23 mouse cellular contexts compared by ENCODE assay signal in the genomic region with DNA sequence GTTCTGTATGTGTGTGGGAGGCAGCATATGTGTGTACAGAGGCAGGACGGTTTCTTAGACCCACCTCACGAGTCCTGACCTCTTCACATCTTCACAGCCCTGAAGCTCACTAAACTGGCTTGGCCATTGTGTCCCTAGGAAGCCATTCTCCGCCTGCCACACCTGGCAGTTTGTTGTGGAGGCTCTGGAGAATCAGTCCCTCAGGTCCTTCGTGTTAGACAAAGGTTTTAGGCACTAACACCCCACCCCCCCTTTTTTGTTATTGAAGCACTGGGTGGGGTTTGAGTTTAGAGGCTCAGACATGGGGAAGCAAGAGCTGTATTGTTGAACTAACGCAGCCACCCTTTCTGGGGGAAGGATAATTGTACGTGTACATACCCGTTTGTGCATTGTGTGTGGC. TPM values are rescaled to one million over a fixed set of nuclear protein-coding genes. Genes with fewer than 3 reads are reported as not detected.
DNase-seq lines count a peak whose midpoint lies in the region; ATAC-seq and TF ChIP-seq lines count a peak whose summit lies in the region.
"Had no signal": no experiment of that assay in that cellular context is flagged by ENCODE, and none has a peak within 500 bp of the region (broad histone marks: within the 10 kb centered on the region; RNA-seq: fewer than 3 reads in every experiment).

No protein-coding gene starts in this region.

- peak; percentile 87 for TF ChIP-seq EP300 in ES-Bruce4 (IDR thresholded peaks at IDR 0.05; ENCODE audit: insufficient read depth, low read depth, low read length)
- TF ChIP-seq EP300 in liver, embryonic 14.5 days (IDR thresholded peaks at IDR 0.05; ENCODE audit: low read depth), result no peak

- peak overlapping the region; percentile 98 for H3K27ac ChIP-seq in ES-Bruce4 (ENCODE audit: insufficient read depth, low read length)
- peak overlapping the region; percentile 78; the same call in 1 of the 2 replicates for H3K27ac ChIP-seq in liver, embryonic 14.5 days
- H3K27ac ChIP-seq in forebrain, embryonic 13.5 days, result no peak overlapping the region
- no peak overlapping the region for H3K27ac ChIP-seq in intestine, embryonic 16.5 days (ENCODE audit: low read length)
- H3K27ac ChIP-seq: embryonic facial prominence, embryonic 10.5 days; heart, embryonic 13.5 days; hindbrain, embryonic 12.5 days; hindbrain, postnatal 0 days had no signal

- peaks cover 5% of the 10 kb centered on the region for H3K4me1 ChIP-seq in ES-Bruce4 (ENCODE audit: control insufficient read depth, insufficient read depth, low read length)
- peaks cover 20 to 33% of the 10 kb centered on the region in 2 experiments for H3K4me1 ChIP-seq in liver, embryonic 14.5 days (replicated peaks; ENCODE audit: control insufficient read depth in 2 of 2, insufficient read depth in 2 of 2, low read length in 1 of 2)
- H3K4me1 ChIP-seq in forebrain, embryonic 13.5 days, result peaks cover 23% of the 10 kb centered on the region
- H3K4me1 ChIP-seq in intestine, embryonic 16.5 days (ENCODE audit: control insufficient read depth, insufficient read depth, low read length), result peaks cover 13% of the 10 kb centered on the region

- 69% methylated on average over 7 of the region's 7 CpGs for WGBS in liver, embryonic 14.5 days (ENCODE audit: insufficient replicate concordance)
- 78% methylated on average over 7 of the region's 7 CpGs for WGBS in forebrain, embryonic 13.5 days
- WGBS in intestine, embryonic 16.5 days, result 85% methylated on average over 7 of the region's 7 CpGs

- DNase-seq in R1 (ENCODE audit: low read depth, low spot score), result peak; percentile 86
- no peak for DNase-seq in liver, embryonic 14.5 days (ENCODE audit: low read depth in 3 of 3, low spot score in 3 of 3)
- no peak for DNase-seq in thymus, postnatal 25 days
- DNase-seq in left cerebral cortex, adult 11 months (ENCODE audit: low spot score), result no peak
- DNase-seq: adrenal gland, adult 2 months; adrenal gland, postnatal 25 days; cerebellum, adult 2 months; cerebellum, postnatal 10 days; gastrocnemius, postnatal 36 days; heart, adult 11 months; heart, postnatal 4 days had no signal

- H3K4me2 ChIP-seq in liver, embryonic 14.5 days (ENCODE audit: low read depth), result no peak overlapping the region
- no peak overlapping the region for H3K4me2 ChIP-seq in forebrain, embryonic 13.5 days
- H3K4me2 ChIP-seq in intestine, embryonic 16.5 days (ENCODE audit: low read depth, low read length), result no peak overlapping the region
- H3K4me2 ChIP-seq: heart, embryonic 13.5 days; hindbrain, embryonic 12.5 days had no signal

- peaks cover 27% of the 10 kb centered on the region for H3K36me3 ChIP-seq in ES-Bruce4 (ENCODE audit: control insufficient read depth, insufficient read depth, low read length, poor library complexity, severe bottlenecking)
- H3K36me3 ChIP-seq in liver, embryonic 14.5 days (replicated peaks; ENCODE audit: control insufficient read depth, insufficient read depth, low read depth), result peaks cover 46% of the 10 kb centered on the region
- H3K36me3 ChIP-seq in forebrain, embryonic 13.5 days (ENCODE audit: poor library complexity, severe bottlenecking), result peaks cover 55% of the 10 kb centered on the region
- H3K36me3 ChIP-seq in intestine, embryonic 16.5 days (ENCODE audit: control insufficient read depth, insufficient read depth, low read length), result peaks cover 11% of the 10 kb centered on the region

- peak overlapping the region; percentile 33; the same call in 1 of the 2 replicates for H3K9ac ChIP-seq in ES-Bruce4 (ENCODE audit: low read depth, poor library complexity, severe bottlenecking)
- no peak overlapping the region for H3K9ac ChIP-seq in liver, embryonic 14.5 days (replicated peaks)
- H3K9ac ChIP-seq in forebrain, embryonic 13.5 days, result no peak overlapping the region
- H3K9ac ChIP-seq in intestine, embryonic 16.5 days (ENCODE audit: low read depth, low read length), result no peak overlapping the region
- H3K9ac ChIP-seq: heart, embryonic 13.5 days; hindbrain, embryonic 12.5 days had no signal

- H3K9me3 ChIP-seq in ES-Bruce4 (replicated peaks; ENCODE audit: control insufficient read depth, insufficient read depth, low read length, poor library complexity, severe bottlenecking), result no peaks in the 10 kb centered on the region
- H3K9me3 ChIP-seq in liver, embryonic 14.5 days (ENCODE audit: control insufficient read depth, low read length), result no peaks in the 10 kb centered on the region
- no peaks in the 10 kb centered on the region for H3K9me3 ChIP-seq in forebrain, embryonic 13.5 days (replicated peaks)
- H3K9me3 ChIP-seq in intestine, embryonic 16.5 days (ENCODE audit: control insufficient read depth, low read length), result no peaks in the 10 kb centered on the region
- H3K9me3 ChIP-seq: embryonic facial prominence, embryonic 10.5 days; G1E; heart, embryonic 13.5 days; hindbrain, embryonic 12.5 days had no signal

- no peak for ATAC-seq in liver, embryonic 14.5 days (ENCODE audit: insufficient read depth)
- no peak for ATAC-seq in forebrain, embryonic 13.5 days
- no peak for ATAC-seq in intestine, embryonic 16.5 days
- ATAC-seq: activated CD4-positive, CD25-positive, alpha-beta regulatory T cell, adult 4 months; forebrain, embryonic 14.5 days; hindbrain, postnatal 0 days had no signal

- no peaks in the 10 kb centered on the region for H3K27me3 ChIP-seq in ES-Bruce4 (ENCODE audit: control insufficient read depth, insufficient read depth, low read length, poor library complexity, severe bottlenecking)
- H3K27me3 ChIP-seq in liver, embryonic 14.5 days (ENCODE audit: control insufficient read depth, insufficient read depth, low read length), result no peaks in the 10 kb centered on the region
- no peaks in the 10 kb centered on the region for H3K27me3 ChIP-seq in forebrain, embryonic 13.5 days
- H3K27me3 ChIP-seq in intestine, embryonic 16.5 days (replicated peaks; ENCODE audit: control insufficient read depth, insufficient read depth, low read length), result no peaks in the 10 kb centered on the region
- H3K27me3 ChIP-seq: heart, embryonic 13.5 days; hindbrain, embryonic 12.5 days had no signal

- TF ChIP-seq CTCF in ES-Bruce4 (IDR thresholded peaks at IDR 0.05; ENCODE audit: low read depth, low read length), result no peak
- TF ChIP-seq CTCF in liver, embryonic 14.5 days (IDR thresholded peaks at IDR 0.05; ENCODE audit: low read depth), result no peak

- H3K4me3 ChIP-seq in ES-Bruce4 (ENCODE audit: low read depth, low read length), result no peak overlapping the region
- no peak overlapping the region for H3K4me3 ChIP-seq in liver, embryonic 14.5 days (ENCODE audit: insufficient read depth in 1 of 2, low read depth in 2 of 2, low read length in 2 of 2)
- H3K4me3 ChIP-seq in forebrain, embryonic 13.5 days, result no peak overlapping the region
- no peak overlapping the region for H3K4me3 ChIP-seq in intestine, embryonic 16.5 days (ENCODE audit: low read length)
- H3K4me3 ChIP-seq: embryonic facial prominence, embryonic 10.5 days; heart, embryonic 13.5 days; hindbrain, embryonic 12.5 days had no signal

- no peak for TF ChIP-seq POLR2A in ES-Bruce4 (IDR thresholded peaks at IDR 0.05; ENCODE audit: insufficient read depth, low read length)

RNA-seq across cellular contexts. Expression of a gene that starts 2.4 kb away (rescaled TPM):
- 157 and 164 TPM in 2 replicates for polyA plus RNA-seq in ES-Bruce4 (2011; ENCODE audit: insufficient read depth, insufficient read length, low read depth, missing spikeins)
- polyA plus RNA-seq in liver, embryonic 14.5 days (2012; rRNA removed), result 36.6 and 63.9 TPM in 2 replicates
- 55.0 and 58.2 TPM in 2 replicates for polyA plus RNA-seq in liver, embryonic 14.5 days (2014; fragmentation: Nextera tagmentation; extraction: Ambion mirVana)
- 87.8 and 94.8 TPM in 2 replicates for polyA plus RNA-seq in forebrain, embryonic 13.5 days (2015; fragmentation: Nextera tagmentation; extraction: Ambion mirVana)
- 77.2 and 88.8 TPM in 2 replicates for polyA plus RNA-seq in intestine, embryonic 16.5 days (2015; fragmentation: Nextera tagmentation; extraction: Ambion mirVana)

RNA-seq across cellular contexts. Expression of a gene that starts 28.3 kb away (rescaled TPM):
- 146 and 155 TPM in 2 replicates for polyA plus RNA-seq in ES-Bruce4 (2011; ENCODE audit: insufficient read depth, insufficient read length, low read depth, missing spikeins)
- polyA plus RNA-seq in liver, embryonic 14.5 days (2012; rRNA removed), result 129 and 132 TPM in 2 replicates
- 22.8 and 29.0 TPM in 2 replicates for polyA plus RNA-seq in liver, embryonic 14.5 days (2014; fragmentation: Nextera tagmentation; extraction: Ambion mirVana)
- 118 and 119 TPM in 2 replicates for polyA plus RNA-seq in forebrain, embryonic 13.5 days (2015; fragmentation: Nextera tagmentation; extraction: Ambion mirVana)
- 23.3 and 26.3 TPM in 2 replicates for polyA plus RNA-seq in intestine, embryonic 16.5 days (2015; fragmentation: Nextera tagmentation; extraction: Ambion mirVana)

RNA-seq across cellular contexts. Expression of a gene that starts 28.6 kb away (rescaled TPM):
- polyA plus RNA-seq in ES-Bruce4 (2011; ENCODE audit: insufficient read depth, insufficient read length, low read depth, missing spikeins), result 114 and 141 TPM in 2 replicates
- 17.5 and 19.4 TPM in 2 replicates for polyA plus RNA-seq in liver, embryonic 14.5 days (2012; rRNA removed)
- polyA plus RNA-seq in liver, embryonic 14.5 days (2014; fragmentation: Nextera tagmentation; extraction: Ambion mirVana), result 25.0 and 28.0 TPM in 2 replicates
- polyA plus RNA-seq in forebrain, embryonic 13.5 days (2015; fragmentation: Nextera tagmentation; extraction: Ambion mirVana), result 22.3 and 26.6 TPM in 2 replicates
- 23.4 and 27.5 TPM in 2 replicates for polyA plus RNA-seq in intestine, embryonic 16.5 days (2015; fragmentation: Nextera tagmentation; extraction: Ambion mirVana)

RNA-seq across cellular contexts. Expression of a gene that starts 58.4 kb away (rescaled TPM):
- polyA plus RNA-seq in ES-Bruce4 (2011; ENCODE audit: insufficient read depth, insufficient read length, low read depth, missing spikeins), result not detected in 2 replicates
- 0.02 TPM in 1 of 2 replicates, not detected in the other for polyA plus RNA-seq in liver, embryonic 14.5 days (2012; rRNA removed)
- polyA plus RNA-seq in liver, embryonic 14.5 days (2014; fragmentation: Nextera tagmentation; extraction: Ambion mirVana), result not detected in 2 replicates
- not detected in 2 replicates for polyA plus RNA-seq in forebrain, embryonic 13.5 days (2015; fragmentation: Nextera tagmentation; extraction: Ambion mirVana)
- polyA plus RNA-seq in intestine, embryonic 16.5 days (2015; fragmentation: Nextera tagmentation; extraction: Ambion mirVana), result not detected in 2 replicates
- polyA plus RNA-seq: activated CD4-positive, CD25-positive, alpha-beta regulatory T cell, adult 4 months; cerebellum, adult 2 months; embryonic facial prominence, embryonic 10.5 days; forebrain, embryonic 14.5 days; G1E; heart, embryonic 13.5 days; heart, postnatal 0 days; hindbrain, embryonic 12.5 days; hindbrain, postnatal 0 days; intestine, embryonic 14.5 days had no signal

Comparison
In these comparisons a context has a peak if more than half of its experiments do, and no peak if none do; other contexts are left out.
1. H3K27ac ChIP-seq: peak in ES-Bruce4 (single experiment) and liver, embryonic 14.5 days (single experiment); none in forebrain, embryonic 13.5 days (single experiment) and intestine, embryonic 16.5 days (single experiment).